Mouse (Mus musculus) forebrain, embryonic 11.5 days (tissue): ENCODE results near the gene Olfr916. TPM values are rescaled to one million over a fixed set of nuclear protein-coding genes. Genes with fewer than 3 reads are reported as not detected.

Experiments
- ATAC-seq: fragments of 200-750 bp; cut with Nextera tagmentation; replicated peaks from 2 replicates; pipeline ENCODE4 v1.8.0; 2017; ENCODE audit warnings: moderate TSS enrichment; ENCODE audit not compliant: low FRiP score
- DNase-seq: peaks from one replicate; pipeline ENCODE4 v3.0.0-alpha.2; 2017; ENCODE audit warnings: low spot score
- H3K27ac ChIP-seq: fragments of 300-500 bp; sonication (generic); 2 replicates; pipeline ENCODE4 v1.5.1; 2014; ENCODE audit warnings: low read depth, low read length
- H3K27me3 ChIP-seq: fragments of 300-500 bp; sonication (generic); 2 replicates; pipeline ENCODE4 v1.6.1; 2014; ENCODE audit warnings: mild to moderate bottlenecking, low read length, mixed read lengths; ENCODE audit not compliant: control insufficient read depth, insufficient read depth
- H3K36me3 ChIP-seq: fragments of 300-500 bp; sonication (generic); 2 replicates; pipeline ENCODE4 v1.6.1; 2014; ENCODE audit warnings: mild to moderate bottlenecking, low read length, moderate library complexity, mixed read lengths; ENCODE audit not compliant: control insufficient read depth, insufficient read depth
- H3K4me1 ChIP-seq: fragments of 300-500 bp; sonication (generic); replicated peaks from 2 replicates; pipeline ENCODE4 v1.6.1; 2014; ENCODE audit warnings: low read length, mixed read lengths; ENCODE audit not compliant: control insufficient read depth, insufficient read depth
- H3K4me2 ChIP-seq: fragments of 300-500 bp; sonication (generic); 2 replicates; pipeline ENCODE4 v1.6.1; 2014; ENCODE audit warnings: low read depth, mild to moderate bottlenecking, low read length, moderate library complexity, mixed read lengths; ENCODE audit not compliant: severe bottlenecking
- H3K4me3 ChIP-seq: fragments of 300-500 bp; sonication (generic); 2 replicates; pipeline ENCODE4 v1.5.1; 2014; ENCODE audit warnings: low read depth, low read length
- H3K9ac ChIP-seq: fragments of 300-500 bp; sonication (generic); 2 replicates; pipeline ENCODE4 v1.6.1; 2014; ENCODE audit warnings: low read length
- H3K9me3 ChIP-seq: fragments of 300-500 bp; sonication (generic); 2 replicates; pipeline ENCODE4 v1.6.1; 2016; ENCODE audit warnings: low read length, mixed read lengths; ENCODE audit not compliant: control insufficient read depth
- WGBS: fragments of 180-500 bp; shearing (Covaris S2); extraction: QIAGEN DNeasy Blood & Tissue Kit; methylation state at CpG from one replicate; pipeline ENCODE4 v1.1.7; 2014; 5-methylcytosine and 5-hydroxymethylcytosine counted together
- polyA plus RNA-seq: library from polyadenylated mRNA; unstranded; fragments of >200 nt; fragmentation: Nextera tagmentation; extraction: Ambion mirVana; gene quantifications from 2 replicates; pipeline ENCODE4 v1.2.1, GENCODE M21; 2014

The Olfr916 gene
- polyA plus RNA-seq: not detected in 2 replicates

GRCm38 (mm10) chr9:38659775-38660174 is at the start of gene Olfr916:
Gene Olfr916 (minus strand): TSS chr9:38659875.
- no peak within 1 kb of the TSS for H3K27ac ChIP-seq
- DNase-seq: no peak
- ATAC-seq: no peak
- H3K9me3 ChIP-seq: no peaks in the 10 kb centered on the region
- H3K4me3 ChIP-seq: no peak within 1 kb of the TSS
- no peaks in the 10 kb centered on the region for H3K36me3 ChIP-seq
- no peak within 1 kb of the TSS for H3K4me2 ChIP-seq
- no peak within 1 kb of the TSS for H3K9ac ChIP-seq
- no peaks in the 10 kb centered on the region for H3K27me3 ChIP-seq
- no peaks in the 10 kb centered on the region for H3K4me1 ChIP-seq
- WGBS: 71% methylated on average over 1 of the region's 1 CpGs

- no peaks in the 10 kb centered on the region for H3K27me3 ChIP-seq
Measured at GRCm38 (mm10) chr9:38674501-38674900, 14.8 kb upstream of the Olfr916 start, which contains the start of gene Olfr918. Gene Olfr918 (minus strand): TSS chr9:38674601.

GRCm38 (mm10) chr9:38672887-38673286 is 13.2 kb upstream of the Olfr916 start:
- Histone ChIP-seq H3K9me3 (no peaks in the 10 kb centered on the region), H3K4me3 (no peak overlapping the region), H3K36me3 (no peaks in the 10 kb centered on the region), H3K4me2 (no peak overlapping the region), H3K9ac (no peak overlapping the region), H3K27ac (no peak overlapping the region), H3K4me1 (no peaks in the 10 kb centered on the region), H3K27me3 (no peaks in the 10 kb centered on the region)
- ATAC-seq: no peak
- DNase-seq: no peak
- 82% methylated on average over 2 of the region's 2 CpGs for WGBS

More at GRCm38 (mm10) chr9:38674501-38674900, 14.8 kb upstream of the Olfr916 start, which contains the start of gene Olfr918:
- H3K36me3 ChIP-seq: no peaks in the 10 kb centered on the region
- no peak within 1 kb of the TSS for H3K27ac ChIP-seq
- no peak within 1 kb of the TSS for H3K9ac ChIP-seq
- no peak within 1 kb of the TSS for H3K4me2 ChIP-seq
- H3K4me1 ChIP-seq: no peaks in the 10 kb centered on the region
- H3K9me3 ChIP-seq: no peaks in the 10 kb centered on the region
- DNase-seq: no peak
- no peak for ATAC-seq
- no peak within 1 kb of the TSS for H3K4me3 ChIP-seq
- 88% methylated on average over 2 of the region's 2 CpGs for WGBS

- no peaks in the 10 kb centered on the region for H3K4me1 ChIP-seq
- ATAC-seq (no peak), DNase-seq (no peak)
- no peak within 1 kb of the TSS for H3K4me3 ChIP-seq
- no peak within 1 kb of the TSS for H3K9ac ChIP-seq
- no peak within 1 kb of the TSS for H3K27ac ChIP-seq
- no peak within 1 kb of the TSS for H3K4me2 ChIP-seq
- H3K36me3 ChIP-seq: no peaks in the 10 kb centered on the region
- H3K9me3 ChIP-seq: no peaks in the 10 kb centered on the region
- 97% methylated on average over 1 of the region's 1 CpGs for WGBS
- no peaks in the 10 kb centered on the region for H3K27me3 ChIP-seq
Measured at GRCm38 (mm10) chr9:38665742-38666141, 6.1 kb upstream of the Olfr916 start, which contains the start of gene Olfr917. Gene Olfr917 (minus strand): TSS chr9:38665842.

GRCm38 (mm10) chr9:38632406-38632805 is 27.3 kb downstream of the Olfr916 start:
- ATAC-seq (no peak), DNase-seq (no peak)
- no peak overlapping the region for H3K9ac ChIP-seq
- H3K27ac ChIP-seq: no peak overlapping the region
- no peaks in the 10 kb centered on the region for H3K9me3 ChIP-seq
- no peaks in the 10 kb centered on the region for H3K36me3 ChIP-seq
- 78% methylated on average over 4 of the region's 4 CpGs for WGBS
- no peak overlapping the region for H3K4me2 ChIP-seq
- no peaks in the 10 kb centered on the region for H3K27me3 ChIP-seq
- no peaks in the 10 kb centered on the region for H3K4me1 ChIP-seq
- H3K4me3 ChIP-seq: no peak overlapping the region

Other genes with a start within 250 kb of the Olfr916 start
- gene Olfr901, start 230.4 kb downstream of the Olfr916 start, polyA plus RNA-seq: not detected in 2 replicates
- gene Olfr902, start 212.2 kb downstream of the Olfr916 start, polyA plus RNA-seq: not detected in 2 replicates
- gene Olfr904, start 196.7 kb downstream of the Olfr916 start, polyA plus RNA-seq: not detected in 2 replicates
- not detected in 2 replicates for gene Olfr905, start 188.8 kb downstream of the Olfr916 start, polyA plus RNA-seq
- not detected in 2 replicates for gene Olfr906, start 172.8 kb downstream of the Olfr916 start, polyA plus RNA-seq
- gene Olfr907, start 164.1 kb downstream of the Olfr916 start, polyA plus RNA-seq: not detected in 2 replicates
- not detected in 2 replicates for gene Olfr911-ps1, start 138.3 kb downstream of the Olfr916 start, polyA plus RNA-seq
- gene Olfr910, start 122.0 kb downstream of the Olfr916 start, polyA plus RNA-seq: not detected in 2 replicates
- not detected in 2 replicates for gene Olfr912, start 79.7 kb downstream of the Olfr916 start, polyA plus RNA-seq
- gene Olfr913, start 67.1 kb downstream of the Olfr916 start, polyA plus RNA-seq: not detected in 2 replicates
- gene Olfr914, start 54.8 kb downstream of the Olfr916 start, polyA plus RNA-seq: not detected in 2 replicates
- gene Olfr917, start 6.0 kb upstream of the Olfr916 start, polyA plus RNA-seq: not detected in 2 replicates
- gene Olfr918, start 14.7 kb upstream of the Olfr916 start, polyA plus RNA-seq: not detected in 2 replicates
- gene Olfr919, start 43.8 kb upstream of the Olfr916 start, polyA plus RNA-seq: not detected in 2 replicates
- gene Vwa5a, start 58.4 kb upstream of the Olfr916 start, polyA plus RNA-seq: 9.1 and 9.7 TPM in 2 replicates
- not detected in 2 replicates for gene Olfr920, start 92.4 kb upstream of the Olfr916 start, polyA plus RNA-seq
- gene Olfr921, start 113.2 kb upstream of the Olfr916 start, polyA plus RNA-seq: not detected in 2 replicates
- gene Olfr922, start 154.7 kb upstream of the Olfr916 start, polyA plus RNA-seq: not detected in 2 replicates
- gene Olfr923, start 166.7 kb upstream of the Olfr916 start, polyA plus RNA-seq: not detected in 2 replicates
- gene Olfr924, start 184.6 kb upstream of the Olfr916 start, polyA plus RNA-seq: not detected in 2 replicates
- gene Olfr26, start 195.2 kb upstream of the Olfr916 start, polyA plus RNA-seq: not detected in 2 replicates
- not detected in 2 replicates for gene Olfr926, start 217.3 kb upstream of the Olfr916 start, polyA plus RNA-seq